ENCODE assay signal across 8 mouse cellular contexts in genomic region chr9:97110571-97111390, GRCm38 (mm10). TPM values are rescaled to one million over a fixed set of nuclear protein-coding genes. Genes with fewer than 3 reads are reported as not detected.
DNase-seq lines count a peak whose midpoint lies in the region; ATAC-seq lines count a peak whose summit lies in the region.

Slc25a36 (minus strand) TSS chr9:97111157.

- H3K27me3 ChIP-seq in hindbrain, embryonic 14.5 days (ENCODE audit: control insufficient read depth, insufficient read depth, low read length): no peaks in the 10 kb centered on the region

- peaks cover 13% of the 10 kb centered on the region for H3K4me1 ChIP-seq in hindbrain, embryonic 14.5 days (replicated peaks; ENCODE audit: control insufficient read depth, insufficient read depth, low read length)

- no peaks in the 10 kb centered on the region for H3K36me3 ChIP-seq in hindbrain, embryonic 14.5 days (replicated peaks; ENCODE audit: control insufficient read depth, insufficient read depth)

- H3K9me3 ChIP-seq in hindbrain, embryonic 14.5 days (ENCODE audit: control insufficient read depth, low read length): no peaks in the 10 kb centered on the region

- peak within 1 kb of the TSS; percentile 82 for H3K4me3 ChIP-seq in hindbrain, embryonic 14.5 days (replicated peaks; ENCODE audit: low read length)

- peak; percentile 99 for DNase-seq in R1 (ENCODE audit: low read depth, low spot score)
- DNase-seq in cerebellum, postnatal 25 days: peak; percentile 96
- DNase-seq in frontal cortex, postnatal 25 days (ENCODE audit: low spot score in 2 of 2): peak; percentile 95 to 97
- peak; percentile 98 for DNase-seq in hindbrain, embryonic 14.5 days (ENCODE audit: low spot score)
- DNase-seq in layer of hippocampus, postnatal 36 days: peak; percentile 96 to 97
- peak; percentile 99 for DNase-seq in lung, postnatal 36 days
- peak; percentile 99 for DNase-seq in retina, postnatal 1 day
- DNase-seq in urinary bladder, adult 18-20 months (ENCODE audit: low spot score in 2 of 2): peak; percentile 92 to 94

- peak within 1 kb of the TSS; percentile 88 for H3K27ac ChIP-seq in hindbrain, embryonic 14.5 days

- WGBS in hindbrain, embryonic 14.5 days: under 1% methylated on average over 90 of the region's 91 CpGs

- ATAC-seq in hindbrain, embryonic 14.5 days (ENCODE audit: low FRiP score): peak; percentile 99

- H3K9ac ChIP-seq in hindbrain, embryonic 14.5 days: peak within 1 kb of the TSS; percentile 83

- peak within 1 kb of the TSS; percentile 61 for H3K4me2 ChIP-seq in hindbrain, embryonic 14.5 days (replicated peaks)

RNA-seq across cellular contexts. Expression of gene Slc25a36, which starts in this region (rescaled TPM):
- polyA plus RNA-seq in hindbrain, embryonic 14.5 days (2014; fragmentation: Nextera tagmentation; extraction: Ambion mirVana): 95.4 and 99.2 TPM in 2 replicates
- 10 to 100 TPM; 69.6 to 76.5 TPM for total RNA-seq in layer of hippocampus, postnatal 36 days (2021)

Comparison
In these comparisons a context has a peak if more than half of its experiments do, and no peak if none do; other contexts are left out.
1. Peak in every context shown above with its lines: DNase-seq, ATAC-seq, H3K4me3 ChIP-seq and H3K27ac ChIP-seq.